In the genomic region with DNA sequence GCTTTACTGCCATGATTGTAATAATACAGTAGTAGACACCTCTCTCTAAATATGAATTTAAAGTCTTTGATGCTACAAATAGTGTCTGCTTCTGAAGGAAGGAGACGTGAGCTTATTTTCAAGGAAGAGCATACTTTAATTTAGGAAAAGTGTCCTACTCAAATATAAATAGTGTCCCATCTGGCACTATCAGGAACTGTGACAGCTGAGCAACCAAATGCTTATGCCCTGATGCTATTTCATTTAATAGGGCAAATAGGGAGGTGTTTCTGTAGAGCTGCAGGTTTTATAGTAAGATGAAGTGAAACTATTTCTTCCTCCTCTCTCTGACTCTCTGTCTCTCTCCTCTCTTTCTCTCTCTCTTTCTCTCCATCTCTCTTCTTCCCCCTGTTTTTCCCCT, we compare ENCODE assay signal across 25 mouse cellular contexts.
"Had no signal": no experiment of that assay in that cellular context is flagged by ENCODE, and none has a peak within 500 bp of the region (broad histone marks: within the 10 kb centered on the region; RNA-seq: fewer than 3 reads in every experiment).

No protein-coding gene starts in this region.

- H3K27ac ChIP-seq: gastrocnemius, adult 2 months; heart, embryonic 10.5 days; hindbrain, embryonic 10.5 days; hindbrain, embryonic 13.5 days; hindbrain, embryonic 15.5 days; hindbrain, postnatal 0 days; kidney, embryonic 15.5 days; kidney, postnatal 0 days; limb, embryonic 13.5 days; limb, embryonic 15.5 days; liver, embryonic 12.5 days; liver, embryonic 14.5 days had no signal

- H3K4me3 ChIP-seq: gastrocnemius, adult 2 months; heart, embryonic 10.5 days; heart, embryonic 12.5 days; hindbrain, embryonic 10.5 days; hindbrain, embryonic 13.5 days; hindbrain, embryonic 15.5 days; kidney, embryonic 15.5 days; limb, embryonic 13.5 days; limb, embryonic 15.5 days; liver, embryonic 12.5 days had no signal

- DNase-seq: gastrocnemius, adult 2 months; gastrocnemius, postnatal 10 days; gastrocnemius, postnatal 25 days; heart, adult 18-20 months; heart, postnatal 10 days; heart, postnatal 4 days; kidney, adult 11 months; kidney, adult 2 months; kidney, adult 9 months; kidney, postnatal 14 days; kidney, postnatal 36 days; left cerebral cortex, postnatal 4 days; lung, adult 18-20 months had no signal
